Mouse (Mus musculus): ENCODE data around the gene Gtpbp2.

Gene Gtpbp2

GRCm38 (mm10) chr17:46143578-46144423 lies 17.0 kb upstream of the Gtpbp2 start, which contains the start of gene Rsph9:
Gene Rsph9, minus strand, starts transcription at chr17:46144216.
- in situ Hi-C loops (cut with MboI; ENCODE audit: low pct_unique_long_range_greater_than_20kb in 1 of 2, low sequenced_read_pairs in 2 of 2, unreplicated experiment in 1 of 2): no loop called here

DNA sequence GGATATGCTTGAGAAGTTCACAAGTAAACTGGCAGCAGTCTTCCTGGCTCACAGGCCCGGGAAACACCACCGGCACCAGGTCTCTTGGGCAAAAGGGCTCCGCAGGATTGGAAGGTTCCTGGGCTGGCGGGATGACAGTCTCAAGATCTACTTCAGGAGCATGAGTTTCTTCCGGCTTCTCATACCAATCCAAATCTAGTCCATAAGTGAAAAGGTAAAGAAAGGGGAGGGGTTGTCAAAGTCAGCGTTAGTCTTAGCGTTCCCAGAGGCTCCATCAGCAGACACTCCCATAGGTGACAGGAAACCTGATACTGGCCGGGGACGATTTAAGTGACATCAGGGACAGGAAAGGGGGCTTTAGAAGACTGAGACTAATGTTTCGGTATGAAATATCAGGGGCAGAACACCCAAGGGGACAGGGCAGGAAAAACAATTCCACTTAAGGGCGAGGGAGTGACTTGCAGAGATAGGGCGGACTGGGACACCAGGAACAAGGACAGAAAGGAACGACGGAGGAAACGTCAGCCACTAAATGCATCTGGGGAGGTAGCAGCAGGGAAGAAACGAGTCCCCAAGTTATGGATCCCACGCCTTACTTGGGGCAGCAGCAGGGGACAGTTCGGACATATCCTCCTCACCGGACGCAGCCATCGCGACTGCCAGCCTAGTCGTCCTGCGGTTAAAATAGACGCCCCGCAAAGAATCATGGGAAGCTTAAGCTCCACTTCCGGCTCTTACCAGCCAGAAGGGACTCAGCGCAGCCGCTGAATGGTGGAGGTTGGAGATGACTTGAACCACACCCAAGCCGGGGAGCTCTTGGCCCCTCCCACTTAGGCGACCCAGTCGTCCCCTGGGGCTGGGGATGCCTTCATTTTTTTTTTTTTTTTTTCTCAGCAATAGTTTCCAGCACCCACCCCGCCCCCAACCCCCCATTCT lies 7.7 kb upstream of the Gtpbp2 start, which contains the start of gene Mad2l1bp:
Gene Mad2l1bp (minus strand): TSS at position 707 of the 936 bp plus-strand sequence.
- in situ Hi-C loops (cut with MboI; ENCODE audit: low pct_unique_long_range_greater_than_20kb in 1 of 2, low sequenced_read_pairs in 2 of 2, unreplicated experiment in 1 of 2): no loop called here

- in situ Hi-C loops (cut with MboI; ENCODE audit: low pct_unique_long_range_greater_than_20kb in 1 of 2, low sequenced_read_pairs in 2 of 2, unreplicated experiment in 1 of 2): no loop called here
Observed at GRCm38 (mm10) chr17:46154336-46154735, 6.5 kb upstream of the Gtpbp2 start.

DNA sequence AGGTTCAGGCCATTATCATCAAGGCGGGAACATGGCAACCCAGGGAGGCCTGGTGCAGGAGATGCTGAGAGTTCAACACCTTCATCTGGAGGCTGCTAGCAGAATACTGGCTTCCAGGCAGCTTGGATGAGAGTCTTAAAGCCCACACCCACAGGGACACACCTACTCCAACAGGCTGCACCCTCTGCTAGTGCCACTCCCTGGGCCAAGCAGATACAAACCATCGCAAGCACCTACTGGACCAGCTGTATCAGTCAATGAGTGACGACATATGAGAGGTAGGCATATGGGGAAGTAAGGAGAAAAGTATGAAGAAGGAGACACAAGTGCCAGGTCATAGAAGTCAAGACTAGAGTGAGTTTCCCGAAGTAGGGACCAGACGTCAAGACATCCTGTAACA lies 4.2 kb upstream of the Gtpbp2 start:
- in situ Hi-C loops (cut with MboI; ENCODE audit: low pct_unique_long_range_greater_than_20kb in 1 of 2, low sequenced_read_pairs in 2 of 2, unreplicated experiment in 1 of 2): no loop called here

- in situ Hi-C loops (cut with MboI; ENCODE audit: low pct_unique_long_range_greater_than_20kb in 1 of 2, low sequenced_read_pairs in 2 of 2, unreplicated experiment in 1 of 2): no loop called here
Observed at GRCm38 (mm10) chr17:46157131-46157530, 3.7 kb upstream of the Gtpbp2 start.

GRCm38 (mm10) chr17:46159236-46159635 lies 1.6 kb upstream of the Gtpbp2 start:
- in situ Hi-C loops (cut with MboI; ENCODE audit: low pct_unique_long_range_greater_than_20kb in 1 of 2, low sequenced_read_pairs in 2 of 2, unreplicated experiment in 1 of 2): no loop called here

- in situ Hi-C loops (cut with MboI; ENCODE audit: low pct_unique_long_range_greater_than_20kb in 1 of 2, low sequenced_read_pairs in 2 of 2, unreplicated experiment in 1 of 2): no loop called here
Observed at GRCm38 (mm10) chr17:46160090-46160662, 656 bp upstream of the Gtpbp2 start.

DNA sequence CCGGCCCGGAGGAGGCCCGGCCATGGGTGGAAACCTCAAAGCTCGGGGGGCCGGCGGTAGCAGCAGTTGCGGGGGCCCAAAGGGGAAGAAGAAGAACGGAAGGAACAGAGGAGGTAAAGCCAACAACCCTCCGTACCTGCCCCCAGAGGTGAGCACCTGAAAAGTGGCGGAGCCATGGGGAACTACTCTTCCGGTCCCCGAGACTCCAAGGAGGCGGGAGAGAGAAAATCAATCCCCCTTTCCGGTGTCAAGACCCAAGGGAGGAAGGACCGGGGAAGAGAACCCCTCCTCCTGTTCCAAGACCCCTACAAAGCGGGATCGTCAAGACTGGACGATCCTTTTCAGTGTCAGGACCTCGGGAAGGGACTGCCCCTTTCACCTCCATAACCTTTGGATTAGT lies 347 bp downstream of the Gtpbp2 start:
- in situ Hi-C loops (cut with MboI; ENCODE audit: low pct_unique_long_range_greater_than_20kb in 1 of 2, low sequenced_read_pairs in 2 of 2, unreplicated experiment in 1 of 2): no loop called here

DNA sequence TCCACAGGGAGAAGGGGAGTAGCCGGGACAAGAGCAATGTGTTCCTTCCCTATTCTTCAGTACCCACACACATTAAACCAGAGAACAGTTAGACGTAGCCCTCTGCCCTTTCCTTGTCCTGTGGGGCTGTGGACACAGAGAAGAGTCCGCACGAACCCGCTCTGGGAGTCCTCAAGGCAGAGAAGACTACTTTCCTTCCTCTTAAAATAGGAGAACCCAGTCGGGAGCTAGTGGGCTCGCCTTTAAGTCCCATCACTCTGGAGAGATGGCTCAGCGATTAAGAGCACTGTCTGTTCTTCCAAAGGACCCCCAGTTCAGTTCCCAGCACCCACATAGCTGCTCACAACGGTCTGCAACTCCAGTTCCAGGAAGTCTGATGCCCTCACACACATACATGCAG lies 878 bp downstream of the Gtpbp2 start:
- in situ Hi-C loops (cut with MboI; ENCODE audit: low pct_unique_long_range_greater_than_20kb in 1 of 2, low sequenced_read_pairs in 2 of 2, unreplicated experiment in 1 of 2): no loop called here

DNA sequence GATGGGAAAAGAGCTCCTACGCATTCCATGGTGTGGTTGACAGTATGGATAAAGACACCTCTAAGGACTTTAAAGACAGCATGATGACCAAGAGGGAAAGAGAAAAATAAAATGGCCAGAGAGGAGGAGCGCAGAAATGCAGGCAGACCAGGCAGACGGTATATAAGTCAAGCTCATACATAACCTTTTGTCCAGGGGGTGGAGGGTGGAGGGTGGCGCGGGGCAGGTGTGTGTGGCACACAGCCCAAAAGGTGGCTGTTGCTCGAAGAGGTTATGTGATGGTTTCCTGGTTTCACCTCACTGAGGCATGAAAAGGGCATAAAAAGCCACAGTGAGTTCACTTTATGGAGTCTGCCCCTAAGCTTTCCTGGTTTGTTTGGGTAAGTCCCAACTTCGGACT lies 1.7 kb downstream of the Gtpbp2 start:
- in situ Hi-C loops (cut with MboI; ENCODE audit: low pct_unique_long_range_greater_than_20kb in 1 of 2, low sequenced_read_pairs in 2 of 2, unreplicated experiment in 1 of 2): no loop called here

GRCm38 (mm10) chr17:46162951-46163421 lies 2.2 kb downstream of the Gtpbp2 start:
- in situ Hi-C loops (cut with MboI; ENCODE audit: low pct_unique_long_range_greater_than_20kb in 1 of 2, low sequenced_read_pairs in 2 of 2, unreplicated experiment in 1 of 2): no loop called here

GRCm38 (mm10) chr17:46164301-46164700 lies 3.5 kb downstream of the Gtpbp2 start:
- in situ Hi-C loops (cut with MboI; ENCODE audit: low pct_unique_long_range_greater_than_20kb in 1 of 2, low sequenced_read_pairs in 2 of 2, unreplicated experiment in 1 of 2): no loop called here

GRCm38 (mm10) chr17:46164791-46165190 lies 4.0 kb downstream of the Gtpbp2 start:
- in situ Hi-C loops (cut with MboI; ENCODE audit: low pct_unique_long_range_greater_than_20kb in 1 of 2, low sequenced_read_pairs in 2 of 2, unreplicated experiment in 1 of 2): no loop called here

DNA sequence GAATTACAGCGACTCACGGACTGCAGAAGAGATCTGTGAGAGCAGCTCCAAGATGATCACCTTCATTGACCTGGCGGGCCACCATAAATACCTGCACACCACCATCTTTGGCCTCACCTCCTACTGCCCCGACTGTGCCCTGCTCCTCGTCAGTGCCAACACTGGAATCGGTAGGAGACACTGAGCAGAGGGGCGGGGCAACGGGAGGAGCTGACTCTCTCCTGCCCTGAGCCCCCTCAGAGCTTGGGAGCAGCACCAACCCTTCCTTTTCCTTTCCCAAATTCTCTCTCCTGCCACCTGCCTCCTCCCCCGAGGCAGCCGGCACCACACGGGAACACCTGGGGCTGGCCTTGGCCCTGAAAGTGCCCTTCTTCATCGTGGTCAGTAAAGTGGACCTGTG lies 4.6 kb downstream of the Gtpbp2 start:
- in situ Hi-C loops (cut with MboI; ENCODE audit: low pct_unique_long_range_greater_than_20kb in 1 of 2, low sequenced_read_pairs in 2 of 2, unreplicated experiment in 1 of 2): no loop called here

- in situ Hi-C loops (cut with MboI; ENCODE audit: low pct_unique_long_range_greater_than_20kb in 1 of 2, low sequenced_read_pairs in 2 of 2, unreplicated experiment in 1 of 2): no loop called here
Observed at GRCm38 (mm10) chr17:46166270-46166669, 5.4 kb downstream of the Gtpbp2 start.

GRCm38 (mm10) chr17:46167014-46167413 lies 6.2 kb downstream of the Gtpbp2 start:
- in situ Hi-C loops (cut with MboI; ENCODE audit: low pct_unique_long_range_greater_than_20kb in 1 of 2, low sequenced_read_pairs in 2 of 2, unreplicated experiment in 1 of 2): no loop called here

DNA sequence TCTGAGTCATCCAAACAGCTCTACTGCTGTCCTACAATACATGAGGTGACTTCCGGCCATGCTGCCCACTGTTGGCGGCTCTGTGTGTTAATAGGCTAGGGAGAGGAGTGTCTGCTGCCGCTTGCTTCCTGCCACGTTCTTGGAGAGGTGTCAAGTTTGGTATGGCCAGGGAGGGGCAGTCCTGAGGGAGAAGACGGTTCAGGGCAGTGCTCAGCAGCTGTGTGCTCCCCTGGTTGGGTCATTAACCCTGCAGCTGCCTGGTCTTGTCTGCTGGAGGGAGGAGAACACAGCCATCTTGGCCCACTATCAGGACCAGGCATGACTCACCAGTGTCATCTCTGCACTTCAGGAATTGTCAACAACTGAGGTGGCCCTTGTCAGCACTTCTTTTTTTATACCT lies 7.5 kb downstream of the Gtpbp2 start:
- in situ Hi-C loops (cut with MboI; ENCODE audit: low pct_unique_long_range_greater_than_20kb in 1 of 2, low sequenced_read_pairs in 2 of 2, unreplicated experiment in 1 of 2): no loop called here

- in situ Hi-C loops (cut with MboI; ENCODE audit: low pct_unique_long_range_greater_than_20kb in 1 of 2, low sequenced_read_pairs in 2 of 2, unreplicated experiment in 1 of 2): no loop called here
Observed at GRCm38 (mm10) chr17:46168768-46169167, 7.9 kb downstream of the Gtpbp2 start.

- in situ Hi-C loops (cut with MboI; ENCODE audit: low pct_unique_long_range_greater_than_20kb in 1 of 2, low sequenced_read_pairs in 2 of 2, unreplicated experiment in 1 of 2): no loop called here
Observed at GRCm38 (mm10) chr17:46170538-46170937, 9.7 kb downstream of the Gtpbp2 start.

Measured in mouse embryonic stem cell (cell line).